Mouse (Mus musculus): ENCODE measurements around the gene Igf1.

The Igf1 gene

GRCm38 (mm10) chr10:87858013-87858806 is at the start of gene Igf1:
Igf1 (plus strand) TSS chr10:87858265.
- DNase-seq (ENCODE audit: low spot score): peak; percentile 41

GRCm38 (mm10) chr10:87812157-87813072 is 45.6 kb upstream of the Igf1 start:
- DNase-seq (ENCODE audit: low spot score): peak; percentile 79

- DNase-seq (ENCODE audit: low spot score): peak; percentile 11
Observed at GRCm38 (mm10) chr10:87813073-87813590, 44.9 kb upstream of the Igf1 start.

GRCm38 (mm10) chr10:87816861-87817260 is 41.2 kb upstream of the Igf1 start:
- no peak for DNase-seq (ENCODE audit: low spot score)

- no peak for DNase-seq (ENCODE audit: low spot score)
Observed at GRCm38 (mm10) chr10:87817786-87818185, 40.3 kb upstream of the Igf1 start.

GRCm38 (mm10) chr10:87821906-87822305 is 36.2 kb upstream of the Igf1 start:
- no peak for DNase-seq (ENCODE audit: low spot score)

- DNase-seq (ENCODE audit: low spot score): no peak
Observed at GRCm38 (mm10) chr10:87830012-87830411, 28.1 kb upstream of the Igf1 start.

GRCm38 (mm10) chr10:87830639-87831038 is 27.4 kb upstream of the Igf1 start:
- DNase-seq (ENCODE audit: low spot score): no peak

GRCm38 (mm10) chr10:87832101-87832500 is 26.0 kb upstream of the Igf1 start:
- DNase-seq (ENCODE audit: low spot score): no peak

GRCm38 (mm10) chr10:87839454-87839853 is 18.6 kb upstream of the Igf1 start:
- DNase-seq (ENCODE audit: low spot score): no peak

- DNase-seq (ENCODE audit: low spot score): no peak
Observed at GRCm38 (mm10) chr10:87842501-87842900, 15.6 kb upstream of the Igf1 start.

GRCm38 (mm10) chr10:87844917-87845552 is 13.0 kb upstream of the Igf1 start:
- peak; percentile 66 for DNase-seq (ENCODE audit: low spot score)

- no peak for DNase-seq (ENCODE audit: low spot score)
Observed at GRCm38 (mm10) chr10:87847882-87848281, 10.2 kb upstream of the Igf1 start.

GRCm38 (mm10) chr10:87848419-87848818 is 9.6 kb upstream of the Igf1 start:
- no peak for DNase-seq (ENCODE audit: low spot score)

- DNase-seq (ENCODE audit: low spot score): no peak
Observed at GRCm38 (mm10) chr10:87851492-87851891, 6.6 kb upstream of the Igf1 start.

- DNase-seq (ENCODE audit: low spot score): peak; percentile 91
Observed at GRCm38 (mm10) chr10:87854408-87854807, 3.7 kb upstream of the Igf1 start.

- no peak for DNase-seq (ENCODE audit: low spot score)
Observed at GRCm38 (mm10) chr10:87855423-87856122, 2.5 kb upstream of the Igf1 start.

- DNase-seq (ENCODE audit: low spot score): no peak
Observed at GRCm38 (mm10) chr10:87857215-87857955, 680 bp upstream of the Igf1 start.

GRCm38 (mm10) chr10:87858939-87859338 is 874 bp downstream of the Igf1 start:
- DNase-seq (ENCODE audit: low spot score): peak; percentile 60

GRCm38 (mm10) chr10:87859453-87859852 is 1.4 kb downstream of the Igf1 start:
- DNase-seq (ENCODE audit: low spot score): peak; percentile 46
